Mouse (Mus musculus): ENCODE data around the gene Tnks1bp1. TPM values are rescaled to one million over a fixed set of nuclear protein-coding genes. Genes with fewer than 3 reads are reported as not detected.

The Tnks1bp1 gene
- polyA plus RNA-seq, 1 experiment: 27.1 TPM

GRCm38 (mm10) chr2:85110288-85110875 lies 62.6 kb downstream of the Tnks1bp1 start:
- Histone ChIP-seq H3K36me3 (ENCODE audit: control insufficient read depth, insufficient read depth, low read length, poor library complexity, severe bottlenecking) (no peaks in the 10 kb centered on the region), H3K27me3 (ENCODE audit: control insufficient read depth, insufficient read depth, low read length, poor library complexity, severe bottlenecking) (no peaks in the 10 kb centered on the region), H3K4me3 (ENCODE audit: low read depth, low read length) (no peak overlapping the region), H3K4me1 (ENCODE audit: control insufficient read depth, insufficient read depth, low read length) (no peaks in the 10 kb centered on the region), H3K27ac (ENCODE audit: insufficient read depth, low read length) (no peak overlapping the region), H3K9me3 (replicated peaks; ENCODE audit: control insufficient read depth, insufficient read depth, low read length, poor library complexity, severe bottlenecking) (no peaks in the 10 kb centered on the region), H3K9ac (ENCODE audit: low read depth, poor library complexity, severe bottlenecking) (no peak overlapping the region)
- TF ChIP-seq EP300 (IDR thresholded peaks at IDR 0.05; ENCODE audit: insufficient read depth, low read depth, low read length): no peak

Other genes starting within 250 kb of the Tnks1bp1 start
- 12.6 and 14.3 TPM in 2 replicates for gene Ube2l6, start 249.2 kb upstream of the Tnks1bp1 start, polyA plus RNA-seq (2011; ENCODE audit: insufficient read depth, insufficient read length, low read depth, missing spikeins)
- 2.6 and 2.8 TPM in 2 replicates for gene Smtnl1, start 225.4 kb upstream of the Tnks1bp1 start, polyA plus RNA-seq (2011; ENCODE audit: insufficient read depth, insufficient read length, low read depth, missing spikeins)
- 40.8 and 47.3 TPM in 2 replicates for gene Timm10, start 221.0 kb upstream of the Tnks1bp1 start, polyA plus RNA-seq (2011; ENCODE audit: insufficient read depth, insufficient read length, low read depth, missing spikeins)
- 11.5 and 12.3 TPM in 2 replicates for gene Slc43a1, start 209.2 kb upstream of the Tnks1bp1 start, polyA plus RNA-seq (2011; ENCODE audit: insufficient read depth, insufficient read length, low read depth, missing spikeins)
- not detected in 2 replicates for gene Rtn4rl2, start 161.3 kb upstream of the Tnks1bp1 start, polyA plus RNA-seq (2011; ENCODE audit: insufficient read depth, insufficient read length, low read depth, missing spikeins)
- gene Slc43a3, start 111.4 kb upstream of the Tnks1bp1 start, polyA plus RNA-seq (2011; ENCODE audit: insufficient read depth, insufficient read length, low read depth, missing spikeins): 4.4 and 4.9 TPM in 2 replicates
- not detected in 2 replicates for gene Prg2, start 67.6 kb upstream of the Tnks1bp1 start, polyA plus RNA-seq (2011; ENCODE audit: insufficient read depth, insufficient read length, low read depth, missing spikeins)
- not detected in 2 replicates for gene Prg3, start 59.8 kb upstream of the Tnks1bp1 start, polyA plus RNA-seq (2011; ENCODE audit: insufficient read depth, insufficient read length, low read depth, missing spikeins)
- 228 and 238 TPM in 2 replicates for gene Ssrp1, start 10.8 kb upstream of the Tnks1bp1 start, polyA plus RNA-seq (2011; ENCODE audit: insufficient read depth, insufficient read length, low read depth, missing spikeins)
- gene P2rx3, start 10.6 kb upstream of the Tnks1bp1 start, polyA plus RNA-seq (2011; ENCODE audit: insufficient read depth, insufficient read length, low read depth, missing spikeins): 1.3 and 2.5 TPM in 2 replicates
- 2.3 and 3.3 TPM in 2 replicates for gene Aplnr, start 88.2 kb downstream of the Tnks1bp1 start, polyA plus RNA-seq (2011; ENCODE audit: insufficient read depth, insufficient read length, low read depth, missing spikeins)
- gene Lrrc55, start 149.2 kb downstream of the Tnks1bp1 start, polyA plus RNA-seq (2011; ENCODE audit: insufficient read depth, insufficient read length, low read depth, missing spikeins): not detected in 2 replicates

Measured in ES-Bruce4 (cell line).